Mouse (Mus musculus) stomach, adult 2 months (tissue): ENCODE results near the gene 4933430I17Rik. TPM values are rescaled to one million over a fixed set of nuclear protein-coding genes. Genes with fewer than 3 reads are reported as not detected.

Experiments used
- polyA plus RNA-seq: library from polyadenylated mRNA; depleted of rRNA; stranded (reverse); fragments of >200 nt; gene quantifications from 2 replicates; pipeline ENCODE4 v1.2.3, GENCODE M21; 2012; rRNA removed

4933430I17Rik gene
- polyA plus RNA-seq, result 0.05 TPM in 1 of 2 replicates, not detected in the other

DNA sequence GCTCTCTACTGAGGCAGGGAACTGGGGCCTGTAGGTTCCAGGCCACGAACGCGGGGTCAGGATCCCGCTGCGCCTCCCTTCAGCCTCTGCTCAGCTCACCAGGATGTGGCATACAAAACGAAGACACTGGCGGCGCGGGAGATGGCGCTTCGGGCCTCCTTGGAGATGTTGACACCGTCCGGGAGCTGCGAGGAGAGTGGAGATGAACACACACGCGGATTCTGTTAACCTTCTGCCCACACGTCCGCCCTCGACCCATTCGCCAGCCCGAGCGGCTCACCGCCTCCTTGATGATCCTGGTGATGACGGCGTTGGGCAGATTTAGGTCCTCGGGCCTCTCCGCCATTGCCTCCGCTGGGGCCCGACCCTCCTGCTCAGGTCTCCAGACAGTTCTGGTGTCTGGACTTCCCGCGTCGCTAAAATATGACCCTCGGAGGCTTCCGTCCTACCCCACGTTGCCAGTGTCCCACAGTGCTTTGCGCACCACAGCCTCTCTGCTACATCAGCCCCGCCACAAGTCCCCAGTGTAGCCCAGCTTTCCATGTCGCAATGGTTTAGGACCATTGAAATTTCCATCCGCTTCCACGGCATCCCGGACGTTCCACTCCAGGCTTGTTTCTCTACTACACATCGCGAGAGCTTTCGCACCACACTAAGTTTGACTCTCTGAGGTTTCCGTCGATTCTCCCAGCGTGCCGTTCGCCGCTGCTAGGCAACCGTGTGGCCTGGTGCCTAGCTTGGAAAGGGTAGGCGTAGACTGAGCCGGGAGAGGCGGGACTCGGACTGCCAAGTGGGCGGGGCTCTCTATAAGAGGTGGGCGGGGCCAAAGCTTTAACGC lies at the start of gene 4933430I17Rik, which contains the start of gene Pole3:
Gene 4933430I17Rik (plus strand): TSS at position 719 of the 838 bp plus-strand sequence.
Gene Pole3 (minus strand): TSS at position 418 of the 838 bp plus-strand sequence.

DNA sequence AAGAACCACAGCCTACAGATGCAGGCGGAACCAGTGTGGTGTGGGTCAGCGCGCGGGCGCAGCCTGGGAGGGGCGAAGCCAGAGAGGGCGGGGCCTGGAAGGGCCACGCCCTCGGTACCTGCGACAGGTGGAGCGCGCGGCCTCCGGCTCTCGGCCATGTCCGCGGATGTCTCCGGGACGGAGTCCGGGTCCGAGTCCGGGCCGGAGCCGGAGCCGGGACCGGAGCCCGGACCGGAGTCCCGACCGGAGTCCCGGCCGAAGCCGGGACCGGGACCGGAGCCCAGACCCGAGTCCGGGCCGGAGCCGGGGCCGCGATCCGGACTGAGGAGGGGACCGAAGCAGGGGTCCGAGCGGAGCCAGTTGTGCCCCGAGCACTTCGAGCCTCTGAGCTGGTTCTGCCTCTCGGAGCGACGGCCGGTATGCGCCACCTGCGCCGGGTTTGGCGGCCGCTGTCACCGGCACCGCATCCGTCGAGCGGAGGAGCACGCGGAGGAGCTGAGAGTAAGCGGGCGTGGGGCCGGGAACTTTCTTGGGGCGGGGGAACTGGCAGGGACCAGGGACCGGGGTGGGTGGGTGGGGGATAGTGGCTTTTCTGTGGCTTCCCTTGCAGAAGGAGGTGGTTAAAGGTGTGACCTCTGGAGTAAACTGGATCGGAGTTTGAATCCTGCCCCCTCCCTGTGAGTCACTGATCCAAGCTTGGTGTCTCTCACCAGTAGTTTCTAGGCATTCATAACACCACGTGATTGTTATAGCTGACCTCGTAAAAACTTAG lies 45.0 kb upstream of the 4933430I17Rik start, which contains the start of gene Bspry:
Gene Bspry (plus strand): TSS at position 117 of the 772 bp plus-strand sequence.

GRCm38 (mm10) chr4:62503374-62503970 lies 21.7 kb upstream of the 4933430I17Rik start, which contains the start of gene Hdhd3:
Gene Hdhd3 (minus strand): TSS chr4:62503467.

GRCm38 (mm10) chr4:62519849-62520233 lies 5.3 kb upstream of the 4933430I17Rik start, which contains the start of gene Alad:
Gene Alad (minus strand): TSS chr4:62519918.

DNA sequence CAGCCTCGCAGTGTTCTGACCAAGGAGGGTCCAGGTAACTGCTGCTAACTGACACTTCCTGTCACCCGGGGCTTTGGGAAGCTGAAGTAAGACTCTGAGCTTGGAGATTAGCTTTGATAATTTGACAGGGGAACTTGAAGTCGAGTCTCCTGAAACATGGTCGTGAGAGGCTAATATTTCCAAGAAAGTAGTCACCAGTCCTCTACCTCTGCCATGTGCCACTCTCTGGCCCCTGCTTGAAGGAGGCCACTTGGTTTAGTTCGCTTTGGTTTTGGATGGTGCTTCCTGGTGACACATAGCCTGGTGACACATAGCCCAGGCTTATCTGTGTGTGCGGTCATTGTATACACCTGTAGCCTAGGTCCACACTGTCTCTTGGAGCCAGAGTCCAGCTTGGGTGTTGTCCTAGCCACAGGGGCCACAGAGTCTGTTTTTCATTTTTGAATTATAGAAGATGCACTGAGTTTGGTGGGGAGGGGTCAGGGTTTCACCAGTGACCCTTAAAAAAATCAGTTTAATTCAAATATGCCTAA lies 34.7 kb downstream of the 4933430I17Rik start, which contains the start of gene Rgs3:
Gene Rgs3 (plus strand): TSS at position 51 of the 533 bp plus-strand sequence.

Other genes with a start within 250 kb of the 4933430I17Rik start
- 11.2 and 11.3 TPM in 2 replicates for gene Fkbp15, start 164.8 kb upstream of the 4933430I17Rik start, polyA plus RNA-seq
- 6.1 and 6.3 TPM in 2 replicates for gene Slc31a1, start 164.6 kb upstream of the 4933430I17Rik start, polyA plus RNA-seq
- gene Cdc26, start 116.7 kb upstream of the 4933430I17Rik start, polyA plus RNA-seq, result 5.6 and 6.1 TPM in 2 replicates
- gene Prpf4, start 116.6 kb upstream of the 4933430I17Rik start, polyA plus RNA-seq, result 1.5 and 2.5 TPM in 2 replicates
- 0.61 and 1.2 TPM in 2 replicates for gene Rnf183, start 90.1 kb upstream of the 4933430I17Rik start, polyA plus RNA-seq
- gene Wdr31, start 54.5 kb upstream of the 4933430I17Rik start, polyA plus RNA-seq, result 0.56 and 0.94 TPM in 2 replicates
- gene Bspry, start 45.3 kb upstream of the 4933430I17Rik start, polyA plus RNA-seq, result 34.3 and 51.2 TPM in 2 replicates
- gene Hdhd3, start 21.9 kb upstream of the 4933430I17Rik start, polyA plus RNA-seq, result 7.8 and 12.7 TPM in 2 replicates
- 103 and 172 TPM in 2 replicates for gene Alad, start 5.5 kb upstream of the 4933430I17Rik start, polyA plus RNA-seq
- gene Pole3, start 301 bp upstream of the 4933430I17Rik start, polyA plus RNA-seq, result 4.4 and 4.7 TPM in 2 replicates
- gene Rgs3, start 34.5 kb downstream of the 4933430I17Rik start, polyA plus RNA-seq, result 12.2 and 14.3 TPM in 2 replicates